Mouse (Mus musculus) kidney, embryonic 15.5 days (tissue): ENCODE measurements around the gene Fcna. TPM values are rescaled to one million over a fixed set of nuclear protein-coding genes. Genes with fewer than 3 reads are reported as not detected.

ENCODE experiments used
- ATAC-seq: fragments of 200-750 bp; cut with Nextera tagmentation; replicated peaks from 2 replicates; pipeline ENCODE4 v1.8.0; 2017; ENCODE audit warnings: moderate TSS enrichment; ENCODE audit not compliant: low FRiP score
- H3K27ac ChIP-seq: fragments of 300-500 bp; sonication (generic); 2 replicates; pipeline ENCODE4 v1.5.1; 2015; ENCODE audit warnings: mild to moderate bottlenecking, inconsistent platforms
- H3K27me3 ChIP-seq: fragments of 300-500 bp; sonication (generic); 2 replicates; pipeline ENCODE4 v1.6.1; 2015; ENCODE audit warnings: inconsistent platforms
- H3K36me3 ChIP-seq: fragments of 300-500 bp; sonication (generic); 2 replicates; pipeline ENCODE4 v1.6.1; 2015; ENCODE audit warnings: inconsistent platforms
- H3K4me1 ChIP-seq: fragments of 300-500 bp; sonication (generic); 2 replicates; pipeline ENCODE4 v1.6.1; 2015; ENCODE audit warnings: inconsistent platforms
- H3K4me2 ChIP-seq: fragments of 300-500 bp; sonication (generic); 2 replicates; pipeline ENCODE4 v1.6.1; 2015; ENCODE audit warnings: moderate library complexity, mild to moderate bottlenecking, inconsistent platforms
- H3K4me3 ChIP-seq: fragments of 300-500 bp; sonication (generic); replicated peaks from 2 replicates; pipeline ENCODE4 v1.5.1; 2015; ENCODE audit warnings: mild to moderate bottlenecking, inconsistent platforms
- H3K9ac ChIP-seq: fragments of 300-500 bp; sonication (generic); 2 replicates; pipeline ENCODE4 v1.6.1; 2015; ENCODE audit warnings: mild to moderate bottlenecking, inconsistent platforms
- H3K9me3 ChIP-seq: fragments of 300-500 bp; sonication (generic); replicated peaks from 2 replicates; pipeline ENCODE4 v1.6.1; 2016; ENCODE audit warnings: inconsistent platforms
- WGBS: fragments of 180-500 bp; shearing (Covaris S2); methylation state at CpG from one replicate; pipeline ENCODE4 v1.1.7; 2015; ENCODE audit warnings: mixed read lengths; 5-methylcytosine and 5-hydroxymethylcytosine counted together
- polyA plus RNA-seq: library from polyadenylated mRNA; unstranded; fragments of >200 nt; fragmentation: Nextera tagmentation; extraction: Ambion mirVana; gene quantifications from 2 replicates; pipeline ENCODE4 v1.2.1, GENCODE M21; 2015

The Fcna gene
- polyA plus RNA-seq, 1 experiment from 2014 or later = 4.2 TPM

DNA sequence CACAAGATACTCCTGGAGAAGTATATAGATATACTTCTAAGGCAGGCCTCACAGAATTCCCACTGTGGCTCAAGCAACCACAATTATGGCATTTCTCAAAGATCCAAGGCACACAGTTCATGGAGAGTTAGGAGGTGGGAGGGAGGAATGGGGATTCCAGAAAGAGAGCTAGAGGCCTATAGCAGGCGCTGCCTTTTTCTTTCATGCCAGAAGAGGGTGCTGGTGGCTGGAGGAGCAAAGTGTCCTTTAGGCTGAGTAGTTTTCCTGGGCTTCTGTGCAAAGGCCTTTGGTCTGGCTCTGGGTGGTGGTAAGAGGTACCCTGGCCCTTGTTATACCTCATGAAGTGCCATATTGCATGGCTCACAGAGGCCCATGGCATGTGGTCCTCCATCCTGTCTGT is 6.2 kb upstream of the Fcna start:
- Histone ChIP-seq H3K9me3 (no peaks in the 10 kb centered on the region), H3K27me3 (no peaks in the 10 kb centered on the region), H3K27ac (no peak overlapping the region), H3K9ac (no peak overlapping the region), H3K36me3 (no peaks in the 10 kb centered on the region), H3K4me1 (no peaks in the 10 kb centered on the region), H3K4me2 (no peak overlapping the region), H3K4me3 (no peak overlapping the region)
- no peak for ATAC-seq
- WGBS = 53% methylated on average over 1 of the region's 1 CpGs

DNA sequence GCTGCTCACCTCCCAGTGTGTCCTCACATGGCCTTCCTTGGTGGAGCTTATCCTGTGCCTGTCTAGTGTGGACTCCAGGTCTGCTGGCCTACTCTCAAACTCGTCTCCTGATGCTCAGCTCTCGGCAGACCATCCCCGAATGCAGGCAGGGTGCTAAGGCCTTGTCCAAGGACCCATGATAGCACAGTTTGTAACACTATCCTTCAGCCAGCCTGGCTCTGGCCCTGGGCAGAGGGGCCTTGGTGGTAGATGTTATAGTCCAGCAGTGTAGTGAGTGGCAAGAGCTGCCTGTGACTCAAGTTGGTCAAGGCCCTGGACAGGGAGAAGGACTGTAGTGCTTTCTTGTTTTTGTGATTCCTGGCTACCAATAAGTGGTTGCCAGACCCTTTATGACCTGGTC is 5.8 kb upstream of the Fcna start:
- H3K27me3 ChIP-seq = no peaks in the 10 kb centered on the region
- no peak overlapping the region for H3K27ac ChIP-seq
- 77% methylated on average over 3 of the region's 3 CpGs for WGBS
- H3K9me3 ChIP-seq = no peaks in the 10 kb centered on the region
- H3K4me3 ChIP-seq = no peak overlapping the region
- H3K4me2 ChIP-seq = no peak overlapping the region
- H3K36me3 ChIP-seq = no peaks in the 10 kb centered on the region
- ATAC-seq = no peak
- no peak overlapping the region for H3K9ac ChIP-seq
- H3K4me1 ChIP-seq = no peaks in the 10 kb centered on the region

DNA sequence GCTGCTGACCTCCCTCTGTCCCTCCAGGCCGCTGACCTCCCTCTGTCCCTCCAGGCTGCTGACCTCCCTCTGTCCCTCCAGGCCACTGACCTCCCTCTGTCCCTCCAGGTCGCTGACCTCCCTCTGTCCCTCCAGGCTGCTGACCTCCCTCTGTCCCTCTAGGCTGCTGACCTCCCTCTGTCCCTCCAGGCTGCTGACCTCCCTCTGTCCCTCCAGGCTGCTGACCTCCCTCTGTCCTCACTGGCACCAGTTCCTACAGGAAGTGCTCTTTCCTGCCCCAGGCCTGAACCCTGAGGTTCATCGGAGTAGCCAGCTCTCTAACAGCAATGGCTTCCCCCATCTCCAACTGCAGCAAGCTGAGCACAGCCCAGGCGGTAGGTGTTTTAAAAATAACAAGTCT is 908 bp upstream of the Fcna start:
- no peak overlapping the region for H3K4me3 ChIP-seq
- ATAC-seq = no peak
- no peak overlapping the region for H3K4me2 ChIP-seq
- H3K9ac ChIP-seq = no peak overlapping the region
- no peaks in the 10 kb centered on the region for H3K9me3 ChIP-seq
- WGBS = 27% methylated on average over 4 of the region's 4 CpGs
- no peaks in the 10 kb centered on the region for H3K4me1 ChIP-seq
- no peak overlapping the region for H3K27ac ChIP-seq
- no peaks in the 10 kb centered on the region for H3K27me3 ChIP-seq
- H3K36me3 ChIP-seq = no peaks in the 10 kb centered on the region

DNA sequence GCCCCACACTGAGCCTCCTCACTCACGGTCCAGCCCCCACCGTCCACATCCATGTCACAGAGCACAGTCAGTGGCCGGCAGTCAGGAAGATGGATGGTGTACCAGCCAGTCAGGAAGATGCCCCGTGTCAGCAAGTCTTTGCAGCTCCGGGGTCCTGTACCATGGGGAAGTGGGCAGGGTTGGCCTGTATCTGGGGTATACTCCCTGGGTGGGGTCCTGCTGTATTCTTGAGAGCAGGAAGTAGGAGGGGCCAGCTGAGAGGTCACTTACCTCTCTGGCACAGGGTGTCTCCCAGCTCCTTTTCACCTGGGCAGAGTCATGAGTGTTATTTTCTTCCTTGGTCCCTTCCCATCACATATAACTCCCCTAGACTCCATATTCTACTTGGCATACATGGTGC is 1.8 kb downstream of the Fcna start:
- peaks cover 11% of the 10 kb centered on the region; the same call in 1 of the 2 replicates for H3K4me1 ChIP-seq
- no peaks in the 10 kb centered on the region for H3K27me3 ChIP-seq
- H3K9me3 ChIP-seq = no peaks in the 10 kb centered on the region
- no peak for ATAC-seq
- no peak overlapping the region for H3K9ac ChIP-seq
- H3K27ac ChIP-seq = no peak overlapping the region
- no peaks in the 10 kb centered on the region for H3K36me3 ChIP-seq
- H3K4me3 ChIP-seq = no peak overlapping the region
- WGBS = 41% methylated on average over 5 of the region's 5 CpGs
- no peak overlapping the region for H3K4me2 ChIP-seq

DNA sequence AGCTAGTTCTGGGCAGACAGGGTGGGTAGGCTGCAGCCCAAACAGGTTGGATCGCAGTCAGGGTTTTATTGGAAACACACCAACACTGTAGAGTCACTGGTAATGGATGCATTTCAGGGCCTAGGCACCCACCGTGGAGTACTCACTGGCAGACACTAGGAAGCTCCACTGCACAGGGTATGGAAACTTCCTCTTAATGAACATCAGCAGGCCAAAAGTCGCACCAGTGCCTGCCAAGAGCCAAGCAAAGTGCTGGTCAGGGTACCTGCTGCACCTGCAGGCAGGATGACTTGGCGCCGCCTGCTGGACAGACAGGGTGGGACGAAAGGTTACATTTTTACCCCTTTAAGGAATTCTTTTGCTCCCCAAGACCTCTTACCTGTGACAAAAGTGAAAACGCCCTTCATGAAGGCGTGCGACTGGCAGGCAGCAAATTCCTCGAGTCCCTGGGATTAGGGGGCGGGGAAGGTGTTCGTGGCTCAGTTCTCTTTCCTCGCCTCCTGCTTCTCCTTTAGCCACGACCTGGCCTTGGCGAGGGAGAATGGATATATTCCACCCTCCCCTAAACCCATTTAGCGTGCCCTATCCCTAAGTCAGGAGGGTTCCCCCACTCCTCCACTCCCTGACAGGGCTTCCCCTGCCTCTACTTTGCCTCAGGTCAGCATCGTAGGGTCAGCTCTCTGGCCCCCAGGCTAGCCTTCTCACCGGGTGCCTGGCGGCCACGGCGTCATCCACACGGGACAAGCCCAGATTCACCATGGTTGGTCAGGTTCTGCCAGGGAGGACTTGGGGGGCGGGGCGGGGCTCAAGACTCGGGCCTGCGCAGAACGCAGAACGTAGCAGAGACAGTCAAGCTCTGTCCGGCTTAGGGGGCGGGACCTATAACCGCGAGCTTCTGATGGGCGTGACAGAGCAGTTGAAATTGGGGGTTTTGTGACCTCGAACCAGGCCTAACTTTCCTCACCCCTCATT is 6.3 kb downstream of the Fcna start, which contains the start of gene Tmem141:
Tmem141 (minus strand) TSS at position 777 of the 972 bp plus-strand sequence.
- H3K9ac ChIP-seq = peak within 1 kb of the TSS; percentile 52
- peak within 1 kb of the TSS; percentile 84 for H3K27ac ChIP-seq
- H3K36me3 ChIP-seq = no peaks in the 10 kb centered on the region
- peak within 1 kb of the TSS; percentile 56 for H3K4me3 ChIP-seq
- H3K9me3 ChIP-seq = no peaks in the 10 kb centered on the region
- peak; percentile 93 for ATAC-seq
- H3K27me3 ChIP-seq = peaks cover 15% of the 10 kb centered on the region
- H3K4me1 ChIP-seq = peaks cover 17% of the 10 kb centered on the region
- WGBS = 7% methylated on average over 34 of the region's 34 CpGs
- H3K4me2 ChIP-seq = peak within 1 kb of the TSS; percentile 93

DNA sequence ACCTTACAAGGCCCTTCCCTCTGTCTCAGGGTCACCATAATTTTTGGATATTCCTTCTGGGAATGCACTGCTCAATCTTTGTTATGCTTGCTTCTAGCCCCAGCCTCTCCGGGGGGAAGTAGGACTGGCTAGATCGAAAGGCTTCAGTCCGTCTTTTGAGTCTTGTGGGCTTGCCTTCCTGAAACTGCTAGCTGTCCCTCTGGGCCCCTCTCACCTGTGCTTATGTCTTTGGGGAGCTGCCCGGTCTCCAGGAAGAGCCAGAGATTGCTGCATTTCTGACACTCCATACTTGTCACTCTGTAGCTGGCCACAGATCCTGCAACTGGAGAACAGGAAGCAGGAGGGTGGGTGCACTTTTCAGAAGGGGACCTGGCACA is 7.0 kb downstream of the Fcna start:
- H3K4me1 ChIP-seq = peaks cover 24% of the 10 kb centered on the region
- peaks cover 22% of the 10 kb centered on the region for H3K27me3 ChIP-seq
- 84% methylated on average over 4 of the region's 4 CpGs for WGBS
- no peak for ATAC-seq
- H3K4me3 ChIP-seq = no peak overlapping the region
- peak overlapping the region; percentile 93 for H3K4me2 ChIP-seq
- no peak overlapping the region for H3K9ac ChIP-seq
- H3K36me3 ChIP-seq = no peaks in the 10 kb centered on the region
- peak overlapping the region; percentile 84; the same call in 1 of the 2 replicates for H3K27ac ChIP-seq
- no peaks in the 10 kb centered on the region for H3K9me3 ChIP-seq

DNA sequence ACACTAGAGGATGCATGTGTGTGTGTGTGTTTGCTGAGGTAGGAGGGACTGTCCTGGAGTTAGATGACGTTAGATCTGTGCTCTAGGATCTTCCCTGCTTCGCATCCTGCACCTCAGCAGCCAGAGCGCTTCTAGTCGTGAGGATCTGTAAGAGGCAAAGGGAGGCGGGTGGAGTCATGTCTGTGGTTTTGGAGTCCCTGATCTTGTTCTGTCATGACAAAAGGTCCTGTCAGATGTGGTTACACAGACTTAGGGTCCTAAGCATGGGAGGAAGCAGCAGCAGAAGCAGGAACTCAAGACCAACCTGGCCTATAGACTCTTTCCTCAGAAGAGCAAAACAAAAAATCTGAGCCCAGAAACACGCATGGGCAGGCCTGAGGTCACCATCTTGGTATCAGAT is 7.4 kb downstream of the Fcna start:
- H3K4me3 ChIP-seq = no peak overlapping the region
- peaks cover 26% of the 10 kb centered on the region for H3K27me3 ChIP-seq
- peak overlapping the region; percentile 93 for H3K4me2 ChIP-seq
- no peaks in the 10 kb centered on the region for H3K9me3 ChIP-seq
- 60% methylated on average over 6 of the region's 6 CpGs for WGBS
- H3K9ac ChIP-seq = no peak overlapping the region
- no peak for ATAC-seq
- no peak overlapping the region for H3K27ac ChIP-seq
- H3K4me1 ChIP-seq = peaks cover 26% of the 10 kb centered on the region
- H3K36me3 ChIP-seq = no peaks in the 10 kb centered on the region

DNA sequence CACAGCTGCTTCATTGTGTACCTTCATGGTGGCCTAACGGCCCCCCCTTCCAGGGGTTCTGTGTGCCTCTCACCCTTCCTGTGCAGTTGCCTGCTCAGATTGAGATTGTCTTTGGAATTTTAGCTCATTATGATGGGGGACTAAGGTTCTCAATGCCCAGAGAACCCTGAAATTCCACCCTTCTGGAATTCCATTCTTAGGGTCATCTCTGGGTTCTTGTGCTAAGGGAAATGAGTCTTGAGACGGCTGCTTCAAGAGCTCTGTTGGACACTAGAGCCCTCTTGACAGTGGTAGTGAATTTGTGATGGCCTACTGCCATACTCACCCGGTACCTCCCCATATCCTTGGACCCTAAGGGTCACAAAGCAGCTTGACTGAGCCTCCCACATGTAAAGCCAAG is 10.3 kb downstream of the Fcna start, which contains the start of gene Ccdc183:
Ccdc183 (minus strand) TSS at position 101 of the 400 bp plus-strand sequence.
- H3K9ac ChIP-seq = 0 out of 2 replicates have a peak within 1 kb of the TSS, but pooled peaks have one; percentile 4
- no peak for ATAC-seq
- H3K4me3 ChIP-seq = no peak within 1 kb of the TSS
- 71% methylated on average over 3 of the region's 3 CpGs for WGBS
- H3K36me3 ChIP-seq = no peaks in the 10 kb centered on the region
- peaks cover 26% of the 10 kb centered on the region for H3K4me1 ChIP-seq
- H3K9me3 ChIP-seq = no peaks in the 10 kb centered on the region
- no peak within 1 kb of the TSS for H3K27ac ChIP-seq
- H3K4me2 ChIP-seq = peak within 1 kb of the TSS; percentile 52
- peaks cover 37% of the 10 kb centered on the region for H3K27me3 ChIP-seq

DNA sequence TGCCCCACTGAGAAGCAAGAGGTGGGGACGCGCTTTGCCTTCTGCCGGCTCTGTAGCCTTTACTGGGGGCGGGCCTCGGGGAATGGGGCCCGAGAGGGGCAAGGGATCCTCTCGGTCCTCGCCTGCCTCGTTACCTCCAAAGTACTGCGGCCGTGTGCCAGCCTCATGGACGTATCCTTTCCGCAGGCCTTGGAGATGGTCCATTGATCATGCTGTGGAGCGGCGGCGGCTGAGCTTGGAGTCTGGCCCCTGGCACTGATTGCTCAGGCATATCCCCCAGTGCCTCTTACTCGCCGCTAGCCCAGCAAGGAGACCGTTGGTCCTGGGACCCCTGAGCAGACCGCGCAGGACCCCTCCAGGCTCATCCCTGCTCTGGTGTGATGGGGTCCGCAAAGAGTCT is 11.4 kb downstream of the Fcna start:
- H3K9me3 ChIP-seq = no peaks in the 10 kb centered on the region
- H3K4me3 ChIP-seq = peak overlapping the region; percentile 16
- 18% methylated on average over 22 of the region's 22 CpGs for WGBS
- H3K9ac ChIP-seq = 0 out of 2 replicates have a peak overlapping the region, but pooled peaks have one; percentile 4
- H3K27ac ChIP-seq = no peak overlapping the region
- H3K27me3 ChIP-seq = peaks cover 37% of the 10 kb centered on the region
- H3K36me3 ChIP-seq = no peaks in the 10 kb centered on the region
- ATAC-seq = peak; percentile 27; the same call in 1 of the 2 replicates
- H3K4me2 ChIP-seq = peak overlapping the region; percentile 52
- H3K4me1 ChIP-seq = peaks cover 20% of the 10 kb centered on the region

GRCm38 (mm10) chr2:25608671-25609070 is 19.2 kb downstream of the Fcna start:
- WGBS = 67% methylated on average over 10 of the region's 10 CpGs
- H3K27me3 ChIP-seq = no peaks in the 10 kb centered on the region
- 0 out of 2 replicates have a peak, but pooled peaks have one; percentile 10 for ATAC-seq

GRCm38 (mm10) chr2:25607761-25608622 is 19.8 kb downstream of the Fcna start, which contains the start of gene Rabl6:
Gene Rabl6 (minus strand): TSS chr2:25608521.
- Histone ChIP-seq H3K27me3 (no peaks in the 10 kb centered on the region), H3K9ac (peak within 1 kb of the TSS; percentile 81), H3K4me1 (peaks cover 20% of the 10 kb centered on the region), H3K4me2 (peak within 1 kb of the TSS; percentile 58), H3K9me3 (no peaks in the 10 kb centered on the region), H3K36me3 (peaks cover 12% of the 10 kb centered on the region), H3K27ac (peak within 1 kb of the TSS; percentile 92), H3K4me3 (peak within 1 kb of the TSS; percentile 79)
- WGBS = under 1% methylated on average over 80 of the region's 80 CpGs
- peak; percentile 92 for ATAC-seq

More at GRCm38 (mm10) chr2:25608671-25609070, 19.2 kb downstream of the Fcna start:
- Histone ChIP-seq H3K4me2 (peak overlapping the region; percentile 58), H3K4me1 (peaks cover 20% of the 10 kb centered on the region), H3K4me3 (peak overlapping the region; percentile 79), H3K9me3 (no peaks in the 10 kb centered on the region), H3K27ac (peak overlapping the region; percentile 92), H3K36me3 (peaks cover 6% of the 10 kb centered on the region), H3K9ac (0 out of 2 replicates have a peak overlapping the region, but pooled peaks have one; percentile 81)
